Mouse (Mus musculus) frontal cortex, postnatal 10 days (tissue): ENCODE measurements at regions not wholly inside any gene's neighbourhood (a gene's known extent, or its start where the extent isn't known, plus 50 kb on each side); places are given as distances from the start of the nearest gene placed in this dataset.

Experiments used
- DNase-seq, 2 experiments: peaks; one replicate each; pipeline ENCODE4 v3.0.0; 2022; ENCODE audit warnings: low spot score in 2 of 2, mixed read lengths in 1 of 2

DNA sequence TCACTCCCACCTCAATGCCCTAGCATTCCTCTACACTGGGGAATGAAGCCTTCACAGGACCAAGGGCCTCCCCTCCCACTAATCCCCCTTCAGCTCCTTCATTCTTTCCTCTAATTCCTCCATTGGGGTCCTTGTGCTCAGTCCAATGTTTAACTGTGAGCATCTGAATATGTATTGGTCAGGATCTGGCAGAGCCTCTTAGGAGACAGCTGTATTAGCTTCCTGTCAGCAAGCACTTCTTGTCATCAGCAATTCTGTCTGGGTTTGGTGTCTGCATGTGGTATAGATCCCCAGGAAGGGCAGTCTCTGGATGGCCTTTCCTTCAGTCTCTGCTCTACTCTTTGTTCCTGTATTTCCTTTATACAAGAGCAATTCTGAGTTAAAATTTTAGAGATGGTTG lies 426.8 kb upstream of the 2610001J05Rik start:
- no peak for DNase-seq

DNA sequence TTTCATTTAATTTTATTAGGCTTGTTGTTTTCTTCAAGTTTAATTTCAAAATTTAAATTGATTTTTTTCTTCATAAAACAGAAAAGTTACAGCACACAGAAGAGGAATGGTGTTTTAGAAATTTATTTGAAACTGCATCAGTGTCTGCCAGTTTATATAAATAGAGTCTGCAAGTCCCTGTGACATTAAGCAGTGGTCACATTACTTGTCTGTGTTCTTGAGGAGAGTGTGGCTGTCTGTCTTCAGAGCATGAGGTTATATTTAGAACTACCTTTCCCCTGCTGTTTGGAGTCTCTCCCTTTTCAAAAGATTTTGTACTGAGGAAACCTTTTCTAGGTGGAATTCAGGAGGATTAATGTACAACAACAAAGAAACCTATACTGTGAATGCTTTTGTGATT lies 426.1 kb upstream of the 2610001J05Rik start:
- no peak for DNase-seq

DNA sequence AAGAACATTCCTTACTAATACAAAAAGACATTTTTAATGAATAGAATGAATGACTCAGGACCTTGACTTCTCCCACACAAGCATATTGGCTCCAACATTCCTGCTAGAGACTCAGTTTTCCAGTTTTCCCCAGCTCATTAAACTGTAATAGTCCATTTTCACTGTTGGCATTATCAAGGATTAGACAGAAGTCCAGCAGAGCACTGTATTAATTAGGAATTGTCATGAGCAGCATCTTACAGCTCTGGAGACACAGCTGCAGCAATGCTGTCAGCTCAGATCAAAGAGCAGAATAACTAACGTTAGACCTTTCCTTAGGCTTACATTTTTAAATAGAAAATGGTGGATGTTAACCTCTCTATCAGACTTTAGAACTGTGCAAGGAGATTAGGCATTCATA lies 419.5 kb upstream of the 2610001J05Rik start:
- no peak for DNase-seq

DNA sequence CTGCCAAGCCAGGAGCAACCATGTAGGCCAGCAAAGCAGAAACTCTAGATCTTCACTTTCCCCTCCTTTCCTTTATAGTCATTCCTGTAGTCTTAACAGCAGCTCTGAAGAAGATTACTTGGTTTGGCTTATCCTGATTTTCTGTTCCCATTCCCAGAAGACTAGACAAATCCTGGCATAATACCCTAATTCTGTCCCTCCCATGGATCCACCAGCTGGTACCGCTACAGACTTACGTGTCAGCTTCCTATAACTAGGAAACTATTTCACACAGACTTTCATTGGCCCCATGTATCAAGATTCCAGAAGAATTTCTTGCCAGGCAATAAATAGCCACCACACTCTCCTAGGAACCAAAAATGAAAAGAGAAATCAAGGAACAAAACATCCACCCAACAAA lies 410.2 kb upstream of the 2610001J05Rik start:
- DNase-seq: no peak

DNA sequence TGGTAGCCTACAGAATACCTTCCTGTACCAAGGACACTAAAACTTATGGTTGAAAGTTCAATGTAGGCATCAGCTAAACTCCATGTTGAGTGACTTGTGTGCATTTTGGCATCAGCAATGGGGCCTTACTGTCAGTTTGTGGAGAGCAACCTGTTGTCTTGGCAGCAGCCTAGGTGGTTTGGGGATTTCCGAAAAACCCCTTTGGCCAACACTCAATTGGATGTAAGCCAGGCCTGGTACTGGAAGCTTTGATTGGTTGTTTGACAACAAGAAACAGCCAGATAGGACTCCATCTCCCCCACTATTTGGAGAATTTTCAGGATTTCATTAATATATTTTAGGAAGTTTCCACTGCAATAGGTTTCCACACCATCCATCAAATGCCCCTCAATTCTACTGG lies 390.6 kb upstream of the 2610001J05Rik start:
- no peak for DNase-seq

DNA sequence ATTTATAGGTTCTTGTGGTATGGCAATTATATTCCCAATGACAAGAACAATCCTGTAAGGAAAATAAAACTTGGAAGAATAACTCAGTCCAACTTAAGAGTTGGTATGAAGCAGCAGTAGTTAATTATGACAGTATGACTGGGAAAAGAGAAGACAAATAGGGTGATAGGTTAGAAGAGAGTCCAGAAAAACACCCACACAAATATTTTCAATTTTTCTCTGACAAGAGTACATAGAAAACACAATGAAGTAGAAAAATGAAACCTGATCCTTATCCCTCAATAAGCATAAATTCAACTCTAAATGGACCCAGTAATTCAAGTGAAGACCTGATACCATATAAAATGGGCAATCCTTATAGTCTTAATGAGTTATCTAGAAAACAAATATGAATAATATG lies 369.0 kb upstream of the 2610001J05Rik start:
- DNase-seq: no peak

DNA sequence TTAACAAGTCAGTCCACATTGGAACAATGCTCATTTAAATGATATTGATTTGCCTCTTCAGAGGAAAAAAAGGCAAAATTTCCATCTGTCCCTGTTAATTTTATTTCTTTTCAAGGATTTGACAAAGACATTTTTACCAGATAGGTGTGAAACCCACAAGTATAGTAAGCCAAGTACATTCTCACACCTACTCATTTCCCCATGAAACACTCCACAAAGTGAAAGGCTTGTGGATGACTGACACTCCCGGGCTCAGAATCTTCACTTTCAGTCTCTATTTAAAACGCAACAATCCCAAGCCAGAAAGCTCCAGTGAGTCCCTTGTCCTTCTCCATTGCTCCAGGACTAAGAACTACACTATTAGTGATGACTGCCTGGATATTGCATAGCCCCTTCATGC lies 367.8 kb upstream of the 2610001J05Rik start:
- no peak for DNase-seq

DNA sequence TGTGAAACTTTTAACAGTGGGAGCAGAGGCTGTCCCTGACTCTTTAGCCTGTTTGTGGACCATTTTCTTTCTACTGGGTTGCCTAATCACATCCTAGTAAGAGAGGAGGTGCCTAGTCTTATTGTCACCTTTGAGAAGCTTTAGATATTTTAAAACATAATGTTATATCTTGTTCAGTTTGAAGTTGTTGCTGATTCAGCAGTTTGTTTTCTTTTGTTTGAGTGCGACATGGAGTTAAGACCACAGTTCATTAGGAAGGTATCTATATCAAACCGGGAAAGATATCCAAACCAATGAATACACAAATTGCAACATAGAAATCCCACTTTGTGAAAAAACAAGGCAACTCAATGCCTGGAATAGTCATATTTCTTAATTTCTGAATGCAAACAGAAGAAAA lies 359.5 kb upstream of the 2610001J05Rik start:
- DNase-seq: no peak

DNA sequence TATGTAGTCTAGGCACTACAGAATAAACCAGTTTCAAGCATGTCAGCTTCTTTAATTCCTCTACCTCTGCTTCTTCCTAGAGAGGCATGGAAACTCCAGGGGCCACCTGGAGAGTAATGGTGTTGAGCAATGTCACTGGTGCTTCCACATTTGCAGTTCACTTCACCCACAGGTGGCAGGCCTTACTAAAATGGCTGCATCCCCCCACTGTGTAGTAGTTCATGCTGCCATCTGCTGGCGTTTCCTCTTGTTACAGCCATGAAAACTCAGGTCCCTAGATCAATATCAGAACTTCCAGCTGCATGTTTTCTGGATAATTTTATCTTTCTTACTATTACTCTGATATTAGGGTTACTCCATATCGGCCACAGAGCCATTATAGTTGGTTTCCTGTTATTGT lies 336.2 kb upstream of the 2610001J05Rik start:
- DNase-seq: peak in 1 of 2 experiments; percentile 20

DNA sequence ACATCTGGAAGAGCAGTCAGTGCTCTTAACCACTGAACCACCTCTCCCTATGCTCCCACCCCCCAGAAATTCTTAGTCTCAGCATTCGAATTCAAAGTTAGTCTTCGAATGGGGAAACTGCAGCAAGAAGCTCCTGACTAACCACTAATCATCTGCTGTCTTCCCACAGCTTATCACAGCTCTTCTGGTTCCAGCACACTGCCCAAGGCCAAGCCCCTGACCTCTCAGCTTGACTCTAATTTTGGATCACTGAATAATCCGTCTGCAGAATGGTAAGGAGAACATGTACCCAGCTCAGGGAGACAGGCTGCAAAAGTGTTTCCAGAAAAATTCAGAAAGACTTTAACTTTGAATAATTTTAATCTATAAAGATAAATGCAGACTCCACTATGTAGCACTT lies 325.8 kb upstream of the 2610001J05Rik start:
- DNase-seq: no peak

DNA sequence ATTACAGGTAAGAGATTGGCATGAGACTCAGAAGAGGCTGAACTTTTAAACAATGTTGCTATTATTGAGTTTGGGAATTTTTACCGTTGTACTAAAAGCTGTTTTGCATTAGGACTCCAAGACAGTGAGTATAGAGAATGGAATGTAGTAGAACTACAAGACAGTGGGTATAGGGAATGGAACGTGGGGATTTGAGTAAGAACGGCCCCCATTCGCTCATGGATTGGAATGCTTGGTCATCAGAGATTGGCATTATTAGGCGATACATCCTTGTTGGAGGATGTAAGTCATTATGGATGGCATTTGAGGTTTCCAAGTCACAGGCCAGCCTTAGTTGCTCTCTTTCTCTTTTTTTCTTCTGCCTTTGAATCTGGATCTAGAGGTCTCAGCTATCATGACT lies 324.0 kb upstream of the 2610001J05Rik start:
- DNase-seq: no peak

DNA sequence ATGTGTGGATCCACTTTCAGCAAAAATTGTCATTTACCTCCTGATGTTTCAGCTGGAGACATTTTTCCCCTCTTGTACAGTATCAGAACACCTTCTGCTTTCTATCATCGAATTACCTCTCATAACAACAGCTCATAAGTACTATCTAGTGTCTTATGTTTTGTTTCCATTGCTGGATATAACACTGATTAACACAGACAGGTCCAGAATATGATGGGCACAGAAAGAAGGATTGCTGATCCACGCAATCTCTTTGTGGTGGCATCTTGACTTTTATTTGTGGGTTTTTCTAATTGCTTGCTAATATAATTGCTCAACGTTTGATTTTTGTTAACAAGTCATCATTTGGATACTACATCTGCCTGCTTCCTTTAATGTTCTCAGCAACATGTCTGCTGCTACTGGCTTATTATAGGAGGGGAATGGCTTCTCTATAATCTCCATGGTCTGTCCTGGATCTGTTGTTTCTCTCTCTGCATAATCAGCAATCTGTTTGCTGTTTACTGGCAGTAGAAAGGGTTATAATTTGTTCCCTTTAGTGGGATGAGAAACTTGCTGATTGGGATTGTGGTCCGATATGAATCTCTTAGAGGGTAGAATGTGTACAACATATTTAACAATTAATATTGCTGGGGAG lies 320.2 kb upstream of the 2610001J05Rik start:
- no peak for DNase-seq

DNA sequence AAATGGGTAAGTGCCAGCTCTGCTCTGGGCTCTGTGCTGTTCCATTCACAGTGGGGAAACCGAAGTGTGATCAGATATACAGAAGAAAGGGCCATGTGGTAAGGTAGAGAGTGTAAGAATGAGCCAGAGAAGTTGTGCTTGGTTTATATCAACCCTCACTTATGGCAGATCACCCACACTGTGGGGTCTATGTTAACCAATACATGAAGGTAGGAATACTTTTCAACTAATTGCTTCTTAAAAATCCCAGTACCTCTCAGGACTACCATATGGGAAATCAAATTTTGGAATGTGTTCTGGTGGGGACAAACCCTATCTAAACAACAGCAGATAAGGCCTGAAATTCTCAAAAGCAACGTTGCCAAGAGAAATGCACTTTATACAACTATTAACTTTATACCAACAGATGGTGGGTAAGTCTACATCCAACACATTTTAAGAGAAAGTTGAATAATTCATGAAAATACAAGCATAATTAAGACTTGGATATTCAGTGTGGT lies 314.7 kb upstream of the 2610001J05Rik start:
- no peak for DNase-seq

DNA sequence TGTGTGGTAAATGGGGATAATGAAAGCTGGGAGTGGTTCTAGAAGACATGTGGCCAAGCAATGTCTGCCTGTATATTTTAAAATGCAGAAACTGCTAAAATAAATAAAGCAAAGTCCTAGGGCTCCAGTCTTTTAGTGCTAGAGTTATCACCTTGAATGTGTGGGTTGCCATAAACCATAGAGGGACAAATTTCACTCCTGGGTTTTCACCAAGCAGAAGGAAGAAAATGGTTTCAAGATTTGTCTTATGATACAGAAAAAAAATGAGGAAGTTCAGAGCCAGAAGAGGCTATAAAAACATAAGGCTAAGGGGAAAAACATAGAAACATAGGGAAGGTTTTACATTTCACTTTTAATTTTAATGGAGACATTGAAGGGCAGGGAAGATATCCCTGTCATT lies 276.1 kb upstream of the 2610001J05Rik start:
- no peak for DNase-seq

DNA sequence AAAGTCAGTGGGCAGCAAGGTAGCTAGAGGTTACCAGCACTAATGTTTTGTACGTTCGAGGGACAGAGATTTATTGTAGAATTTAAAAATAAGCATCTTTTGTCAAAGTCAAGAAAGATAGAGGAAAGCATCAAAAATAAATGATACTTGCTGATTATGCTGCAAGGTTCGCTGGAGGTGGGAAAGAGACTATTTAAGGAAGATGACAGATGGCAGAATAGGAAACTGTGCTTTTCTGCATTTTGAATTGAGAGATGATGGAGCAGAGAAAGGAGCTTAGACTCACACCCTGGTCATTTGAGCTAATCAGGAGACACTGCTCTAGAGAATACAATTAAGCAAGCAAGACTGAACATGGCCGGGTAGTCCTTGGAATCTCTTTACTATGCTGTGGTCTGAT lies 275.1 kb upstream of the 2610001J05Rik start:
- DNase-seq: no peak

DNA sequence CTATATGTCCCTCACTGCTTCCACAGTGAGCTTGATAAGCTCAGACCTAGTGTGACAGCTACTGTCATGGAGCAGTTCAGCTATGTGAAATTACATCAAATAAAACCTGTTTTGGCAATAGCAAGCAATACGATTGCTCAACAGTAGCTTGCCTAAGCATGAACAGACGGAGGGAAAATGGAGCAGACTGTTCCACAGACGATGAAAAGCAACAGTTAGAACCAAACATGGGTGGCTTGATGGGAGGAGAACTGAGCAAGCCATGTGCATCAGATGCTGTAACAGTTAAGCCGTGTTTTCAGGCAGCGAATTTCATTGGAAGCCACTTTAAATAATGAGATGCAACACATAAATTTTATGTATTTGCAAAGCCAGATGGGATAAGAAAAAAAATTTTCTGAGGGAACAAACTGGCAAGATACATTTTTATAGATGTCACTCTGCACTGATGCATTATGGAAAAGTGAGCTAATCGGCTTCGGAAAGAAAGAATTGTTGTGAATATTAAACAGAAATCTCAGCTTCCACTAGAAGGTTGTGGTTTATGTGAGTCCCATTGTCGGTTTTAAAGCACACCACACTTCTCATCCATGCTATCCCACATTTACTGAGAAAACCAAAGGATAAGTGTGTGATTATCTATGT lies 270.9 kb upstream of the 2610001J05Rik start:
- peak; percentile 11 to 19 for DNase-seq

DNA sequence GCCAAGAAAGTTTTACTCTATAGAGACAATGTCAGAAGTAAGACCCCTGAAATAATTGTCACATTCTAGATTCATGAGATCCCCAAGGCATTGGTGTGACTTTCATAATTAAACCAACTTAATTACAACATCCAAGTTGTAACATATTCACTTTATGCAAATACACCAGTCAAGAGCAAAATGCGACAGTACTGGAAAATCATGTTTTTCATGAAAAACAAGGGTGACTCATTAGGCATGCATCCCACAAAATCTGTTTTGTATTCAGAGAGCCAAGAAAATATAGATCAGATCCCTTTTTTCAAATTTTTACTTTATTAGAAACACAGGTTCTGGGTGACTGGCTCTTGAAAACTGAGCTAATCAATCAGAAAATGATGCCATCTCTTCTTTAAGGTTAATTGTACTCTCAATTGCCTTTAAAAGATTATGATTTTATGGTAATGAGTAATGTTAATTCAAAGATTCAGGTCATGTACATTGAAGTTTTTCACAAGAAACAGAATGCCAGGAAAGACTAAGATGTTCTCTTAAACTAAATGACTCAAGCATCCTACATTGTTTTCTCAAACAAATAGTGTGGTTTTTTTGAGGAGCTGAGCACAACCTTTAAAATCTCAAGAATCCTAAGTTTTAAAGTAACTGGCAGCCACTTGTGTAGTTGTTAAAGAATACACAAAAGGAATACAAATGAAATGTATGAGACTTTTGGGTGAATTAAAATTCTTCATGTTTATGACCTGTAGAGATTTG lies 259.2 kb upstream of the 2610001J05Rik start:
- DNase-seq: no peak

DNA sequence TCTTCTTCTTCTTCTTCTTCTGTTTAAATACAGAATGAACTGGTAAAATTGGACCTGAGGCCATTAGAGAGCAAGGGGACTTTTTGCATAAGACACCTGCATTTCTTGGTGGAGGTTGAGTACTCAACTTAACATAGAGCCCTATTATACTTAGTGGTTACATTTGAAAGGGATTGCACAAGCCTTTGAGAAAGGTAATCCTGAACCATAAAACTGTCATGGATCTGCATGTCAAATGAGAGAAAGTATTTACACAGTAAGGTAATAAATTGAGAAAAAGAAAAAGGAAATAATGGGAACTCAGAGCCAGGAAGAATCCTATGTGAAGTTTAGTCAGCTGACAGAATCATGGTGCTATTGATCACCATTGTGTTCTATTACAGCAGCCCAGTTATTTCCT lies 258.1 kb upstream of the 2610001J05Rik start:
- no peak for DNase-seq

DNA sequence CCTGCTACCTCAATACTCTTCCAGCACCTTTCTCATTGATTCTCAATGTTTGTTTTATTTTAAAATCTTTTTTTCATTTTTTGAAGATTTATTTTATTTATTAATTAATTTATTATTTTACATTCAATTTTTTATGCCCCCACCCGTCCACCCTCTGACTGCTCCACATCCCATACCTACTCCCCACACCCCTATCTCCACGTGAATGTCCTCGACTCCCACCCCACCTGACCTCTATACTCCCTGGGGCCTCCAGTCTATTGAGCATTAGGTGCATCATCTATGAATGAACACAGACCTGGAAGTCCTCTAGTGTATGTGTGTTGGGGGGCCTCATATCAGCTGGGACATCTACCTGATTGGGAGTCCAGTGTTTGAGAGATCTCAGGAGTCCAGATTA lies 251.0 kb upstream of the 2610001J05Rik start:
- DNase-seq: no peak

DNA sequence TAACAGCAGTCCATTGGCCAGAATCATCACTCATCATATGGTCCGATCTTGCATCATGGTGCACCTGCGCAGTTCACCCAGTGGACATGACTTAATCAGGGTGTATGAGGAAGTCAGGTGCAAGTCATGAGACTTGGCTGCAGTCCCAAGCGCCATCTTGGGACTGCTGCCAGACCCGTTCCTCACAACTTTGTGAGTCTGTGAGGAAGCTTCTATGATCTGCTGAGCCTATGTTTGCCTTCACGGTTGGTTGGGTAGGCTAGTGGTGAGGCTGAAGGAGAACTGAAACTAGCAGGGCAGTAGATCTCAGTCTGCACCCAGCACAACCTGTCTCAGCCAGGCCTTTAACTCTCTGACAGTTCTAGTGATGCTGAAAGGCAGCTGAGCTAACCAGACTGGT lies 250.2 kb upstream of the 2610001J05Rik start:
- DNase-seq: no peak

DNA sequence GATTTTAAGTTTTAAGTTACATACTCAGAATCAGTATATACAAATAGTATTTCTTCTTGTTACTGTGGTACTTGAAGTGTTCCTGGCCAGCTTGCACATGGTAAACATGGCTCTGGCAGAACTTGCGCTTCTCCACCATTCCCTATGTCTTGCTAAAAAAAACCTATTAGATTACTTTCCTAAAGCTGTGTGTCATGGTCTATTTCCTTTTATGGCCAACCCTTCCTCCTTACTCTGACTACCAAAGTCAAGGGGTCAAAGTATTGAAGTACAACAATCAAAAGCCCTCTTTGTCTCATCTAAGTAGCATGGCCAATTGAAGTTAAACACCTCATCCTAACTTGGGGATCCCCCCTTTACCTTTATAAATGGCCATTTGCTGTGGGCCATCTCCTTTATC lies 223.6 kb upstream of the 2610001J05Rik start:
- no peak for DNase-seq

DNA sequence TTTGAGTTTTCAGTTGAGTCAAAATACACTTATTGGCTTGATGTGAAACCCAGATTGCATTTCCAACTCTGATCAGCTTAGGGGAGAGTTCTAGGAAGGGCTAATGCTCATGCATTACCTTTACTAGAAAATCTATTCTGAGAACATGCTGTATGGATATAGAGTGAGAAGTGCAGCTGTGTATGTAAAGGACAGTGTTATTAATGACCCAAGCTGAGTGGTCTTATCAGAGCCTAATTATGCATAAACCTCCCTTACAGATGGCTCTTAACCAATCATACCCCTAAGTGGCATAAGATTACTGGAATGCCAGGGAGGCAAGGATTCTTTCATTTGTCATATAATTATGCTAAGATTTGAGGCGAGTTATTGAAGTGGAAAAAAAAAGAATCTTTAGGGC lies 210.6 kb upstream of the 2610001J05Rik start:
- no peak for DNase-seq

DNA sequence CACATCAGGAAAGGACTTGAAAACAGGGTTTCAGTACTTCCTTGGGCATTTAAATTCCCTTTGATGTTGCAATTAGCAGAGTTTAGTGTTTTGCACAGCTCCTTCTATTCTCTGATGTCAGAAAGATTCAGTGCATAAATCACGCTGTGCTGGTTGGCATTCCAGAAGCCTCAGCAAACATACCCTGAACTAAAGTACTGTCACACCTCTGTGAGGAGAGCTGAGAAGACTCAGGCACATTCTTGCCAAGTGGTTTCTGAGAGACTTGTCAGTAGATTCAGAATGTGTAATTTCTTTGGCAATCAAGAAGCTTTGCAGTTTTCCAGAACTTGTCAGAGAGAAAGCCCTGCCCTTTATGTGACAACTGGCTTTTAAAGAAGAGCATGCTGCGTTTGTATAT lies 192.4 kb upstream of the 2610001J05Rik start:
- DNase-seq: no peak
